Mouse (Mus musculus): ENCODE data around the gene Snx9. TPM values are rescaled to one million over a fixed set of nuclear protein-coding genes. Genes with fewer than 3 reads are reported as not detected.

The Snx9 gene
- total RNA-seq, 2 experiments from 2014 or later: 37.7 to 41.0 TPM

DNA sequence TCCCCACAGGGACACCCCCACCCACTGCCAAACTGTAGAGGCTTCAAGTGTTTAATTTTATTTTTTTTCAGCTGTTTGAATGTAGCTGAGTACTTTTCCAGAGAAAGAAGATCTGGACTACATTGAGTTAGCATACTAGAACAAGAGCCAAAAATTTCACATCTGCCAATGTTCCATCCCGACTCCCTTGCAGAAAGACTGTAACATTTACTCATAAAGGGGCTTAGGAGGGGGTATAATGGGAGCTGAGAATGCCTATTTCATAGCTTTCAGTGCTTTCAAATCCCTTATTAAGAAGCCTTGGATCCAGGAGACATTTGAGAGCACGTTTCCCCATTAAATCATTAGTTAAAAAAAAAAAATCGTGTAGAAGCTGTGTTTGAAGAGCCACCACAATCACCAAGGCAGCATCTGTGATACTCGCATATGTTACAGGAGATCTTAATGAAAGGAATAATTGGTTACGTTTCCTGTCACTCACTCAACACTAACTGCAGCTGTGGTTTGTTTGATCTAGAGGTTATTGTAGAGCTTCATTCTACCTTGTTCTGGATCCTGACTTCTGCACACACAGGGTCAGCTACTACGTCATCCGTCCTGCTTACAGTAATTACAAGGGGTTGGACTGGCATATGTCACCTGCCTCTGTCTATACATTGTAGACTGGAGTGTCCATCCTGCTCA is 35.8 kb upstream of the Snx9 start:
- intact Hi-C loops (cut with DNase I): no loop called here
- DNase-seq: no peak

DNA sequence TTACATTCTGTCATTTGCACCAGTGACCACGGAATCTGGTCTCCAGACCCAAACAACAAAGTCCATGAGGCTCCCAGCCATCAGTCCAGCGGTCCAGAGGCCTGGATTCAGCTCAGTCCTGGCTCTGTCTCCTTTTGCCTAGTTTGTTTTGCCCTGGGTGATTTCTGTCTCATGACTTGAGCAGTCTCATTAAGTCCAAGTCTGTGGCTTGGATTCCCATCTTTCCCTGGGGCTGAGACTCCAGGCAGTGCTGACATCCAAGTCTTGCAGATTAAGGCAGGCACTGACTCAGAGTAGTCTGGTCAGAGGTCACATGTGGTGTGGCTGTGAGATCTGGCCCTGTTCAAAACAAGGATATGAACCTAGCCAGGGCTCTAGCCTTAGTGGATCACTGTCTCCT is 35.2 kb upstream of the Snx9 start:
- intact Hi-C loops (cut with DNase I): no loop called here
- peak; percentile 57 to 67 for DNase-seq

DNA sequence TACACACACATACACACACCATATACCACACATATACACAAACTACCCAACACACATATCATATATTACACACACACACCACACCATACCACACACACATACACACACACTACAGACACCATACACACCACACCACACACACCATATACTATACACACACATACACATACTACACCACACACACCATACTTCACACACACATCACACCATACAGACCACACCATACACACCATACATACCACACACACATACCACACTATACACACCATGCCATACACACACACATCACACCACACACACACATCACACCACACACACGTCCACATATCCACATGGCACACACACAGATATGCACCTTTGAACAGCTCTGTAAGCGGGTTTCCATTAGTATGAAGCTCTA is 34.3 kb upstream of the Snx9 start:
- intact Hi-C loops (cut with DNase I): no loop called here
- DNase-seq: no peak

DNA sequence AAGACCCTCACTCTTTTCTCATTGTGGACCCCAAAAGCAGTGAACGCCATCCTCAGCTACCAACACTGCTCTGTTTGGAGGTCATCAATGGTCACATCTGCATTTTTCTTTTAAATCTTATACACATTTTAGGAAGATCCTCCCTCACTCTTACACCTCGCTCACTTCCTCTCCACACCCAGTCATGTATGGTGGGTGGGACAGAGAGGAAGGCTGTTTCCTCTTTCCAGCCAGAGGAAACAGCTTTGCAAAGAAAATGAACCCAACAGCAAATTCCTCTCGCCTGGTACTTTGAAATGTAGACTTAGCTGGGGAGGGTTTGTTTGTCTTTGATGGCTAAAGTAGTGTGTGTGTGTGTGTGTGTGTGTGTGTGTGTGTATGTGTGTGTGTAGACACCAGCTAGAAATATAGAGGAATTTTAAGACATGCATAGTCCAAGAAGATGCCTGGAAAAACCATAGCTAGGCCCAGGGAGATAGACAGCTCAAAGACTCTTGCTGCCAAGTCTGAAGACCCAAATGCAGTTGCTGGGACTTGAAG is 33.2 kb upstream of the Snx9 start:
- DNase-seq: no peak
- intact Hi-C loops (cut with DNase I): no loop called here

DNA sequence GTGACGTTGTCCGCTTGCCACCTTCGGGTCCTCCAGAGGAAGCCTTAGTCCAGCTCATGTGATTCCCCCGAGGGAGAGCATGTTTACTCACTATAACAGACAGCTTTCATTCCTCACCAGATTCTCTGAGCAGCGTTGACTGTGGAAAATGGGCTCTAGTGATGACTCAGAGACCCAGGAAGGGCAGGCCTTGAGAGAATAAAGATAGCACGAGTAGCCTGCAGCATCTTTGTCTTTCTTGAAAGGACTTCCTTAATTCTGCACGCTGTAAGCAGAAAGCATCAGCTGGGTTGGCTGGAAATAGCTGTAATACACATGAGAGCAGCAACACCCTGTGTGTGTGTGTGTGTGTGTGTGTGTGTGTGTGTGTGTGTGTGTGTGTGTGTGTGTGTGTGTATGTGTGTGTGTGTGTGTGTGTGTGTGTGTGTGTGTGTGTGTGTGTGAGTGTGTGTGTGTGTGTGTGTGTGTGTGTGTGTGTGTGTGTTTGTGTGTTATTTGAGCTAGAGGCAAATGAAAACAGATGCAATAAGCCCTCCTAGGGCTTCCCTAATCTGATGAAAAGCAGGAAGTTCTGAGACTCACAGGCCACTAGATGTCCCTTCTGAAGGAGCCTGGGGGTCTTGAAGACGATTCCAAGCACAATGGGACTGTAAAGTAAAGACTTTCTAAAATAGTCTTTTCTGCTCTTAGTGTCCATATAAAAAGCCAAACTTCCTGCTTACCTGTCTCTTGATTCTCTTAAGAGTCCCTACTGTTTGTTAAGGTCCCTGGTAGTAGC is 27.1 kb upstream of the Snx9 start:
- peak; percentile 55 to 56 for DNase-seq
- intact Hi-C loops (cut with DNase I): no loop called here

DNA sequence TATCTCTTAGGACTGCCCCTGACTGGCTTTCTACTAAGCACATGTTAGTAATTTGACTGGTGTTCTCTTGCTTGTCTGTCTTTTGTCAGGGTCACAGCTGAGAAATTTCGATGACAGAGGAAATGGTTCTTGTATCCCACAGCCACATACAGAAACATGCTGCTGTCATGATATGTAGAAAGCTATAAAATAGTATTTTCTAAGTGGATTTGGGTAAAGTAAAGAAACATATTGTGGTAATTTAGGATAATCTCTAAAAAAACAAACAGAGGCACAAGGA is 26.5 kb upstream of the Snx9 start:
- no peak for DNase-seq
- intact Hi-C loops (cut with DNase I): no loop called here

DNA sequence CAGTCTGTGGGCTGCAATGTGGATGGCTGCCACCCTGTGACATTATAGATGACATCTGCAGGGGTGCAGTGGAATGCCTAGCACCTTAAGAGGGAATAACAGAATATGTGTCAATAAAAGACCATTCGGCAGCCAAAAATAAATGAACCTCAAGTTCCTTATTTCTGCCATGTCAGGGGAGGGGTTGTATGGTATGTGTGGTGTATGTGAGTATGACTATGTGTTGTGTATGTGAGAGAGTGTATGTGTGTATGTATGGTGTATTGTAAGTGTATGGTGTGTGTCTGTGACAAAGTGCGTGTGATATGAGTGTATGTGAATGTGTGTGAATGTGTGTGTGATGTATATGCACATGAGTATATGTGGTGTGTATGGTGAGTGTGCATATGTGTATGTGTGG is 23.3 kb upstream of the Snx9 start:
- intact Hi-C loops (cut with DNase I): no loop called here
- no peak for DNase-seq

DNA sequence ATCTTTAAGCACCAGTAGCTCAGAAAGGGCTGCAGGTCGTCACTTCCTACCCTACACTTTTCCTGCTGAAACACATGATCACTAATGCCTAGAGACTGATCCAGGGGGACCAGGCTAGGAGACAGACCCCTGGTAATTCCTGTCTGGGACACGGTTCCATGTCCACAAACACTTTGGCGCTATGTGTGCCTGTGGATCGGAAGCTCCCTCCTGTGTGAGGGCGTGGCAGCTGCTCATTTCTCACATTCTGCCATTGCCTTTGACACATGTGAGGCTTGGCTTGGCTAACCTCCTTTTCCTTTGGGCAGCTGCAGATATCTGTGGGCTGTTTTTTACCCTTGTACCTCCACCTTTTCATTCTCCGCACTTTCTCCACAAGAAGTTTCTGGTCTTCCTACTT is 22.0 kb upstream of the Snx9 start:
- DNase-seq: no peak
- intact Hi-C loops (cut with DNase I): no loop called here

DNA sequence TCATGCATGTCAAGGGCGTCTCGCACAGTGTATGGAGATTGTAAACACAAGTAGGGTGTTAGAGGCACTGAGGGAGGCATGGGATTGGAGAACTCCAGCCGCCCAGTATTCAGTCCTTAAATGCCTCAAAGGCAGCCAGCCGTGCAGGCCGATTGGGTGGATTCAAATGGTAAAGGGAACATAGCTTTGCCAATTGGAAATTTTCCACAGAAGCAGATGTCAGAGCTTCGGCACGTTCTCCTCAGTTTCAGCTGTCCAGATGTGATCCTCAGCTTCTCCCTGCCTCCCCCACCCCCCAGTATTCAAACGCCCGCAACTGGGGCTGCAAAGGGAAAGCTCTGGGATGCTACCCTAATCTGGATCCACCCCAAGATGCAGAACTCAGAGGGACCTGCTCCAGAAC is 21.3 kb upstream of the Snx9 start:
- DNase-seq: no peak
- intact Hi-C loops (cut with DNase I): no loop called here

DNA sequence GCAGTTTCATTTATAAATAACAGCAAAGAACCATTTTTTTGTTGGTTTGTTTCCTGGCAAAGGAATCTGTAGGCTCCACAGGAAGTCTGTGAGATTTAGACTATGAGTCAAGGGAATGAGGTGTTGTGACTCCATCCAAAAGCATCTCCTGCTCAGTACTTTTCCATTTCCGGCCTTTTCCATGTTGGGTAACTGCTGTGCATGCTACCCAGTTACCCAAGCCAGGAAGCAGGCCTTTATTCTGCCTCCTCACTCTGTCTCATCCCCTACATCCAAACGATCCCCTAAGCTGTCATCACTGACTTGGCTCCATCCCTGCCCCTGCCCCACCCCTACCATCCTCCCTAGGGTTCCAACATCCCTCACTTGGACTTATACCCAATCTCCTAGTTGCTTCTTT is 18.6 kb upstream of the Snx9 start:
- intact Hi-C loops (cut with DNase I): no loop called here
- DNase-seq: no peak

DNA sequence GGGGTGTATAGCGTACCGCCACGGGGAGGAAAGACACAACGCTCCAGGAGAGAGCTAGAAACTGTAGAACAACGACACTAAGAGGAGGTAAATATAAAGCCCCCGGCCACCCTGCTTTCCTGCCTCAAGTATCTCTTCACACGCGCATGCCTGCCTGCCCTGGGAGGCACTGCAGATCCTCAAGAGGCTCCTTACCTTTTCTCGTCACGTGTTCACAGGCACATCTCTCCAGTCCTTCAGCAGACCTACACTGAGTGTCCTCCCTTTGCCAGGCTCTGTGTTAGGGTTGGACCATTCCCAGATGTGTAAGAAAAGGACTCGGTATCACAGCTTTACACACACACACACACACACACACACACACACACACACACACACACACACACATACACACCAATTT is 18.1 kb upstream of the Snx9 start:
- no peak for DNase-seq
- intact Hi-C loops (cut with DNase I): no loop called here

DNA sequence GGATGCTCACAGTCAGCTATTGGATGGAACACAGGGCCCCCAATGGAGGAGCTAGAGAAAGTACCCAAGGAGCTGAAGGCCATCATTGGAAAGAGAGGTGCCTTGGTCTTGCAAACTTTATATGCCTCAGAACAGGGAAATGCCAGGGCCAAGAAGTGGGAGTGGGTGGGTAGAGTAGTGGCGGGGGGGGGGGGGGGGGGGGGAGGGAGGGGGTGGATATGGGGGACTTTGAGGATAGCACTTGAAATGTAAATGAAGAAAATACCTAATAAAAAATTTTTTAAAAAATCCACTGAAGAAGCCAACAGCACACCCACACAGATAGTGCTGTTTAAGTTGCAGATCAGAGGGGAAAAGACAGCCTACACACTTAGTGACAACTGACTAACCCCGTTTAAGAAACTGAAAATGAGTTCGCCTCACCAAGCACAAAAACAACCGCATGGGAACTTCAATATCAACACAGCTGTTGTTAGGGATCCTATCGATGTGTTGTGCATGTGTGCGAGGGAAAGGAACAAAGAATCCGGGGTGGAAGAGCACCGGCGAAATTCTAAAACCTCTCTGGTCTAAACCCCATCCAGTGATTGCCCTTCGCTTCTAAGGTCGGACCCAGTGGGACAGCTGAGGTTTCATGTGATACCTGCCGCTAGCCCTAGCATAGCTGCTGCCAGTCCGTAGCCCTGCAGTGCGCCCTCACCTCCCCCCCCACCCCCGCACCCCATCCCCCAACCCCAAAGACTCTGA is 13.1 kb upstream of the Snx9 start:
- no peak for DNase-seq

DNA sequence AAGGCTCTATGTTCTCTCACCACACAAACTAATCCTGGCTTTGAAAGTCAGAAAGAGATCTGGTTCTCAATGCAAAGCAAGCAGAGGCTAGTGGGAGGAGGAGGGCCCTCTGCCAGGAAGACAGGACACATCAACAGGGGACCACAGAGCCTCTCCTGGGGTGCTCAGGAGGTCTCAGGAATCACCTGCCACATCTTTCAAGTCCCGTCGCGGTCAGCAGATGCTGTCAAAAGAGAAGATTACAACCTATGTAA is 12.6 kb upstream of the Snx9 start:
- intact Hi-C loops (cut with DNase I): no loop called here
- DNase-seq: no peak

More for the DNA sequence above, 13.1 kb upstream of the Snx9 start:
- intact Hi-C loops (cut with DNase I): no loop called here

DNA sequence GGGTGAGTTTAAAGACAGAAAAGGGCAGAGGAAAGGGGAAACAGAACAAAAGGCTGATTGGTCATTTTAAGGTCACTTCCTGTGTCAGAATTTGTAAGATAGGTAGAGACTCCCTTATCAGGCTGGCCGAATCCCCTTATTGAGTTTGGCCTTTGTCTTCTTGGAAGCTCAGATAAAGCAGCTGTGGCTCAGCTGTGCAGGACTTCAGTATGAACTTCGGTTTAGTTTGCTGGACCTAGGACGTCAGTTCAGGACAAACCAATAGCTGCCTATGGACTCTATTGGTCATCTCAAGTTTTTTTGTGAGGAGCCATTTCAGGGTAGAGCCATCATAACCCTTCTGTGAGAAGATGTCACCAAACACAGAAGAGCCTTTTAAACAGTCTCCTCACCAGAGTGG is 12.2 kb upstream of the Snx9 start:
- intact Hi-C loops (cut with DNase I): no loop called here
- DNase-seq: no peak

DNA sequence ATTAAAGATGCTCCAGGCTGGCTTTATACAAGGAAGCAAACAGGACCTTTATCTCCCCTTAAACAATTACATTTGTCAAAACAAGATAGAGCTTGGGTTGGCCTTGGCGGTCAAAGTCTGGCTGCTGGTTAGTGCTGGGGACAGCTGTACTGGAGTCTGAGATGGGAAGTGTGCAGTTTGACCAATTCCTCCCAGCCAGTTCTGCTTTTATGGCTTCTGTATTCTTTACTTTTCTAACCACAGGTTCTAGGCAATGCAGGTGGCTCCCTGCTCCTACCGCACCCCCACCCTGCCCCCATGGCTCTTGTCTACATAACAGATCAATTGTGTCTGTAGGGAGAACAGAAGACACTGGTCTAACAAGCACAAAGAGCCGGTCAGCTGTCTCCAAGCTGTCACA is 11.2 kb upstream of the Snx9 start:
- DNase-seq: no peak
- intact Hi-C loops (cut with DNase I): no loop called here

DNA sequence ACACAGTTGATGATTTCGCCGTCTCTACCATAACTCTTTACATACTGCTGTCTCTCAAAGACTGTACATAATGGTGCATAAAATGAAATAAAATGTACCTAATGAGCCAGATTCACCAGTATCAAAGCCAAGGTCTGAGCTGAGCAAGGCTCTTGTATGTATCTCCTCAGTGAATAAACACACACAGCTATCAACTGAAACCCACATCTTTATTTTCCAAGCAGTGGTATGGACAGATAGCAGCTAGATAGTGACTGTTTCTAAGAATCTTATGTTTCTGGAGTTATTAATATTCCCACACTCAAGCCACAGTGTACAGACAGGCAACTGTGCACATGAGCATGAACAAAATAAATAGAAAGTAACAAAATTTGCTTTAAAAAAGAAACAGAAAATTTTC is 10.7 kb upstream of the Snx9 start:
- intact Hi-C loops (cut with DNase I): no loop called here
- no peak for DNase-seq

DNA sequence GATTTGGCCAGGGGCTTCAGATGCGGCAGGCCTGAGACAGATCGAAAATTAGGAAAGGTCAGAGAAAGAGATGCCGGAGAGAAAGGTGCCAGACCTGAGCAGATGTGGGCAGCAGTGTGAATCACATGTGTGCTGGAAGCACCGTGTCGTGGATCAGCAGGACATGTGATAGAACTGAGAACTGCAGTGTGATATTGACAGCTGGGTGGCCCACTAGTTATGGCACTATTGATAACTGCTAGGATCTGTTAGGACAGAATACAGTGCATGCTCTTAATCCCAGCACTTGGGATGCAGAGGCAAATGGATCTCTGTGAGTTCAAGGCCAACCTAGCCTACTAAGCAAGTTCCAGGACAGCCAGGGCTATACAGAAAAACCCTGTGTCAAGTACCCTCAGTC is 10.3 kb upstream of the Snx9 start:
- no peak for DNase-seq
- intact Hi-C loops (cut with DNase I): no loop called here

DNA sequence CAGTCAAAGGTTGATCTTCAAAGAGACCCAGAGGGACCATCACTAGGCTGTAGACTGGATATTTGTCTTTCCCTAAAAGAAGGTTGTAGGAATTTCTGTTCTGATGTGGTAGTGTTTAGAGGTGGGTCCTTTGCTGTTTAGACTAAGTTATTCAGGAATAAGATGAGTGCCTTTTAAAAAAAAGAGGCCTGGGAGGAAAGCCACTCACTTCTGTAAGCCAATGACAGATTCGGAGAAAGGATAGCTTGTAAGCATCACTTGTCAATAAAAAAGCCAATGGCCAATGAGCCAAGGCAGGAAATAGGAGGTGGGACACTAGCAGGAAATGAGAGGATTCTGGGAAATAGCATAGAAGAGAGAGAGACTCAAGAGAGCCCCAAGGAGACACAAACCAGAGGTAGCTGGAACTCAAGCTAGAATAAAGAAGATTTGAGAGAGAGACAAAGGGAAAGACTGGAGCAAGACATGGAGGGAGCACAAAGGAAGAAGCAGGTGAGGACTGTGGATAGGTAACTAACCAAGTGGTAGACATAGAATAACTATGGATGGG is 9.8 kb upstream of the Snx9 start:
- DNase-seq: no peak
- intact Hi-C loops (cut with DNase I): no loop called here

DNA sequence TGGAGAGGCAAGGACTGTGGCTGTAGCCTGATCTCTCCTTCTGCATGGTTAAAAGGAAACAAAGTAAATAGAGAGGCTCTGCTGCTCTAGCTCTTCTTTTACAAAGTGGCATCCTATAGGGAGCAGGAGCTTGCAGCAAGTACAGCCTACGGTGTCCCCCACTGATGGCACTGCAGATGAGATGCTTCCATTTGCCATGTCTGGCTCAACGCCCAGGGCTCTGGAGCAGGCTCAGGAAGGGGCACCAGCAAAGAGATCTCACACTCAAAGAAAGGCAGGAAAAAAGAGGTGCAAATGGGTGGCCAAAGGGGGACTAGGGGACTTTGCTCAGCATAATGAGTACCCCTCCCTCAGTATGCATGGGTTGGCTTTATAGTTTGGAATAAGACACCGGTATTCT is 7.0 kb upstream of the Snx9 start:
- no peak for DNase-seq
- intact Hi-C loops (cut with DNase I): no loop called here

DNA sequence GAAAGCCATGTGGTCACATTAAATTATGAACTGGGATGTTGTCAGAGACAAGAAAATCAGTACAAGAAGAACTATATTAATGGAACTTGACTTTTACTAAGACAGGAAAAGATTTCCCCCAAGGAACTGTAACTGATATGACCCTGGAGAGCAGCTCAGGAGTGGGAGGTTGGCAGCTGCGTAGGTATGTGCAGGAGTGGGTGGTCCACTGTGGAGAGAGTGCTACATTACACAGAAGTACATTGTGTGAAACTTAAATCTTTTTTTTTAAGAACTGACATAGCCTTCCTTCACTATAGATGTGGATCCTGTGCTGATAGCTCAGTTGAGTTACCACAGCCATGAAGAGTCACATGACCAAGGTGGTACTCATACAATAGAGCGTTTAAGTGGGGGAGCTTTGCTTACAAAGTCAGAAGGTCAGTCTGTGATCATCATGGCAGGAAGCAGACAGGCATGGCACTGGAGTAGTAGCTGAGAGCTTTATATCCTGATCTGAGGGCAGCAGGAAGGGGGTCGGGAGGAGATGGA is 6.3 kb upstream of the Snx9 start:
- no peak for DNase-seq
- intact Hi-C loops (cut with DNase I): no loop called here

DNA sequence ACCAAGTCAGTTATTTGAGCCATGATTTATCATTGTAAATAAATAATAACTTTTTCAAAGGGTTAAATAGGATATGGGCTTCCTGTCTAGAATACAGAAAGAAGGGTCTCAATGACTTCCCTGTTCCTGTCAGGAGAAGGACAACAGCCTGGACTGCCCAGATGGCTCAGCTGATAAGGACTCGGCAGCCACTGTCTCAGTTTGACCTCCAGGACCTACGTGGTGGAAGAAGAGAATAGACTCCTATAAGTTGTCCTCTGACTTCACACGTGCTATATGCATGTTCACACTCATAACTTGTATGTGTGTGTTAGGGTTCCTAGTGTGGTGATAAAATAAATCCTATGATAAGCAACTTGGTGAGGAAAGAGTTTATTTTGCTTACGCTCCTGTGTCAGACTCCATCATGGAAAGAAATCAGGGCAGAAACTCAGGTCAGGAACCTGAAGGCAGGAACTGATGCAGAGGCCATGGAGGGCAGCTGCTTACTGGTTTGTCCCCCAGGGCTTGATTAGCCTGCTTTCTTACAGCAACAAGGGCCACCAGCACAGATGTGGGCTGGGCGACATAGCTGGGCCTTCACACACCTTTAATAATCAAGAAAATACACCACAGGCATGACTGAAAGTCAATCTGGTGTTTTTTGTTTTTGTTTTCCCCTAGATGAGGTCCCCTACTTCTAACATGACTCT is 1.4 kb upstream of the Snx9 start:
- DNase-seq: no peak
- intact Hi-C loops (cut with DNase I): loop anchor here (2.0 to 5.0 kb wide), 2 partner anchors 43 to 48 kb away; no protein-coding TSS in a partner anchor

Measured in heart, postnatal 10 days (tissue).